Mouse (Mus musculus) left cerebral cortex, postnatal 4 days (tissue): ENCODE results near the gene Dnajc16. TPM values are rescaled to one million over a fixed set of nuclear protein-coding genes. Genes with fewer than 3 reads are reported as not detected.

Experiments used
- DNase-seq: peaks from one replicate; pipeline ENCODE4 v3.0.0-alpha.2; 2022
- intact Hi-C: fragments of 180-260 bp; cut with DNase I; formaldehyde crosslinking; loops from one replicate; pipeline ENCODE4 v1.15.1; 2025
- total RNA-seq, 2 experiments: library from RNA; stranded (reverse); gene quantifications; 2 replicates each; pipeline ENCODE4 v1.2.3; 2021

Gene Dnajc16
- total RNA-seq, 2 experiments from 2014 or later = 22.4 to 27.9 TPM

GRCm38 (mm10) chr4:141766316-141766667 lies 24.4 kb downstream of the Dnajc16 start:
- no peak for DNase-seq
- intact Hi-C loops = no loop called here

- intact Hi-C loops = no loop called here
- DNase-seq = no peak
Measured at GRCm38 (mm10) chr4:141765008-141765407, 25.7 kb downstream of the Dnajc16 start.

- no peak for DNase-seq
- intact Hi-C loops = no loop called here
Measured at GRCm38 (mm10) chr4:141763476-141763875, 27.3 kb downstream of the Dnajc16 start.

- no peak for DNase-seq
- intact Hi-C loops = no loop called here
Measured at GRCm38 (mm10) chr4:141762102-141762598, 28.6 kb downstream of the Dnajc16 start.

- no peak for DNase-seq
- intact Hi-C loops = no loop called here
Measured at GRCm38 (mm10) chr4:141760942-141761341, 29.8 kb downstream of the Dnajc16 start.

- intact Hi-C loops = no loop called here
- no peak for DNase-seq
Measured at GRCm38 (mm10) chr4:141758874-141759542, 31.7 kb downstream of the Dnajc16 start.

GRCm38 (mm10) chr4:141757124-141757523 lies 33.6 kb downstream of the Dnajc16 start:
- no peak for DNase-seq
- intact Hi-C loops = no loop called here

GRCm38 (mm10) chr4:141755375-141755930 lies 35.3 kb downstream of the Dnajc16 start:
- intact Hi-C loops = no loop called here
- DNase-seq = no peak

- intact Hi-C loops = no loop called here
- no peak for DNase-seq
Measured at GRCm38 (mm10) chr4:141752076-141752421, 38.7 kb downstream of the Dnajc16 start.

GRCm38 (mm10) chr4:141751419-141752075 lies 39.2 kb downstream of the Dnajc16 start:
- DNase-seq = no peak
- intact Hi-C loops = no loop called here

GRCm38 (mm10) chr4:141750826-141751225 lies 39.9 kb downstream of the Dnajc16 start:
- DNase-seq = no peak
- intact Hi-C loops = no loop called here

- intact Hi-C loops = no loop called here
- DNase-seq = no peak
Measured at GRCm38 (mm10) chr4:141749557-141749956, 41.2 kb downstream of the Dnajc16 start.

GRCm38 (mm10) chr4:141746578-141747346 lies 44.0 kb downstream of the Dnajc16 start, which contains the start of gene Agmat:
Gene Agmat (plus strand): TSS chr4:141746672.
- DNase-seq = no peak
- intact Hi-C loops = no loop called here

- intact Hi-C loops = no loop called here
- DNase-seq = no peak
Measured at GRCm38 (mm10) chr4:141742381-141742780, 48.4 kb downstream of the Dnajc16 start.

GRCm38 (mm10) chr4:141741856-141742255 lies 48.9 kb downstream of the Dnajc16 start:
- intact Hi-C loops = no loop called here
- no peak for DNase-seq

- intact Hi-C loops = no loop called here
Measured at GRCm38 (mm10) chr4:141738015-141738414, 52.7 kb downstream of the Dnajc16 start.

GRCm38 (mm10) chr4:141736856-141737255 lies 53.9 kb downstream of the Dnajc16 start:
- no peak for DNase-seq
- intact Hi-C loops = no loop called here

More at GRCm38 (mm10) chr4:141738015-141738414, 52.7 kb downstream of the Dnajc16 start:
- no peak for DNase-seq

- DNase-seq = no peak
- intact Hi-C loops = no loop called here
Measured at GRCm38 (mm10) chr4:141735206-141735560, 55.5 kb downstream of the Dnajc16 start.

GRCm38 (mm10) chr4:141734446-141735205 lies 56.1 kb downstream of the Dnajc16 start:
- intact Hi-C loops = no loop called here
- DNase-seq = peak; percentile 93

GRCm38 (mm10) chr4:141731766-141732165 lies 59.0 kb downstream of the Dnajc16 start:
- intact Hi-C loops = no loop called here
- DNase-seq = no peak

- intact Hi-C loops = no loop called here
- DNase-seq = no peak
Measured at GRCm38 (mm10) chr4:141730401-141730800, 60.3 kb downstream of the Dnajc16 start.
